Mouse (Mus musculus) gastrocnemius, adult 8-10 months (tissue): ENCODE measurements at regions not wholly inside any gene's neighbourhood (a gene's known extent, or its start where the extent isn't known, plus 50 kb on each side); places are given as distances from the start of the nearest gene placed in this dataset.
"Not testable (repeated sequence)": the region's sequence is repeated elsewhere in the genome, so short reads cannot be mapped to it uniquely, and the experiment has no call there.

Source experiments
- DNase-seq, 2 experiments: peaks; one replicate each; pipeline ENCODE4 v3.0.0; 2022; ENCODE audit warnings: low spot score in 2 of 2

DNA sequence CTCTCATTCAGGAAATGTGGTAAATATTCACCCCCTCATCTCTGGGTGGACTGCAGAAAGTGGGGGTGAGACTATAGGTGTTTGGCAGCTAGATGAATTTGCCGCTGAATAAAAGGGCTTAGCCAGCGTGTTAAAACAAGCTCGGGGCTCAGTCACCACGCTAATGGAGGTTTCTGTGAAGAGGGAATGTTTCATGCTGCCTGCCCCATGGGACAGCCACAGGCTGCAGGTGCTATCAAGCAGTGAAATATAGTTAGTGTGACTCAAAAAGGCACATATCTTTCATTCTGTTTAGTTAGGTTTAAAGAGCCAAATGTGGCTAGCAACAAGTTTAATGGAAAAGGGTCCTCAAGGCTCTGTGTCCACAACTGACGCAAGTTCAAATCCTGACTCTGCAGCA lies 121.5 kb downstream of the Zfp36l1 start:
- no peak for DNase-seq

- DNase-seq: no peak
These were observed 122.1 kb downstream of the Zfp36l1 start for GRCm38 (mm10) chr12:79990751-79991150.

DNA sequence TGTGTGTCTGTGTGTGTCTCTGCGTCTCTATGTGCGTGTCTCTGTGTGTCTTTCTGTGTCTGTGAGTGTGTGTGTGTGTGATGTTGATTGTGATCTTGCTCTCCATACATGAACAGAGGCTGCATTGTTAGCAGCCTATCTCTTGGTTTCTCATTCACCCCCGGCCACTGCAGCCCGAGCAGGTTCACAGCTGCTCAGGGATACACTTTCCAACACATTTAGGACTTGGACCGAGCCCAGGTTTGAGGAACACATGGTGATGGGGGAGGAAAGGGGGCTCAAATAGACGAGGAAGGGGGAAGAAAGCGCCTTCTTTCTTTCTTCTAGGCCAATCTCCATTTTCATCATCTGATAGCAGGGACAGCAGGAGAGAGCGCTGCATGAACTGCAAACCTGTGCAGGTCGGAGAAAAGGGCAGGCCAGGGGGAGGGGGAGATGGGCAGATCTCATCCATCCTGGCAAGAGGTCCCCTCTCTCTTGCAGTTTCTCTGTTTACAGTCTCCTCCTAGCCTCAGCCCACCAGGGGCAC lies 123.2 kb downstream of the Zfp36l1 start:
- DNase-seq: no peak

GRCm38 (mm10) chr12:79988401-79989358 lies 124.1 kb downstream of the Zfp36l1 start:
- DNase-seq: no peak

- no peak for DNase-seq
These were observed 126.4 kb downstream of the Zfp36l1 start for GRCm38 (mm10) chr12:79986241-79986976.

DNA sequence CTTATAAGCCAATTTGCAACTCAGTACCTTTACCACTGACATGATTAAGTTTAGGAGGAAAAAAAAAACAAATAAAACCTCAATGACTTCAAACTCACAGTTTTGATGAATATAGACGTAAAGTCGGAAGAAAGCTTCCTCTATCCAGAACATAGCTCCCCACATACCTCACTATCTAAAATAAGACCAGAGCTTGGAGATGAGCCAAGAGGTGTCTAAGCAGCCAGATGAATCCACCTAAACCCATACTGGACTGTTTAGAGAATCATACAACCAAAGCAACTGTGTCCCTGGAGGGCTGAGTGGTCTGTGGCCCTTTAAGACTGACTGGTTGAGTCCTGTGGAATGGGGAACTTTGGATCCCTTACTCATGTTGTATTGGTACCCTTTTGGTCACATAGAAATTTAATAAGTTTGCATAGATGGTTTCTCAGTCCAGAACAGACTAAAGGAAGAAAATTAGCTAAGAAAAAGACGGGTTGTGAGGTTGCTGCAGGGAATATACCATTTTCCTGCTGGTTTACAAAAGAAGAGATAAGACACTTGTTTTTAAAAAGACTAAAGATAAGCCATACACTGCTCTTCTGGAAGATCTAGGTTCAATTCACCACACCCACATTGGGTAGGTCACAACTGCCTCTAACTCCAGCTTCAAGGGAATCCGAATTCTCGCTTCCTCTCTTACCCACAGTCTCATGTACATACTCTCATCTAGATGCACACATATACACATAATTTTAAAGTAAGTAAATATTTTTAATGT lies 127.6 kb downstream of the Zfp36l1 start:
- no peak for DNase-seq

DNA sequence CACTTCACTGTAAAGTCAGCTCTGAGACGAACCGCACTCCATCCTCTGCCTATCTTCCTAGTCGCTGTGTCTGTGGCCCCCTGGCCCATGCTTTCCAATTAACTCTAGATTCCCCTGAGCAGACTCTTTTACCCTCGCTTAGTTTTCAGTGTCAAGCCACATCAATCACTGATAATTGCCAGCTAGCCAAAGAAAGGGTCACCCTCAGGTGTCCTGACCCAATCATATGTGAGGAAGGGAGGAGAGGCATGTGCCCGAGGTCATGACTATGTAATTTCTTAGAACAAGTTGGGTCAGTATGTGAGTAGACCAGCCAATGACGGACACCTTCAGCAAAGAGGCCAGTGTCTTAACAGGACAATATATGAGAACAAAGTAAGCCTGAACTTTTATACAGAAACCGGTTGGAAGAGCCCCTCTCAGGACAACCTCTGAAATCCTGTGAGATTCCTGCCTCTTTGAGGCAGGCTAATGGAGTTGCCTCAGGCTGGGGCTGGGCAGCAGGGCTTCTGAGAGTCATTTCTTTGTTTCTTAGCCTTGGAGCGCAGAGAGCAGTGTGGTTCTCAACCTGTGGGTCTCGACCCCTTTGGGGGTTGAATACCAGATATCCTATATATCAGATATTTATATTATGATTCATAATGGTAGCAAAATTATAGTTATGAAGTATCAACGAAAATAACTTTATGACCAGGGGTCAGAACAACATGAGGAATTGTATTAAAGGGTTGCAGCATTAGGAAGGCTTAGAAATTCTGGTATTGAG lies 128.6 kb downstream of the Zfp36l1 start:
- no peak for DNase-seq

DNA sequence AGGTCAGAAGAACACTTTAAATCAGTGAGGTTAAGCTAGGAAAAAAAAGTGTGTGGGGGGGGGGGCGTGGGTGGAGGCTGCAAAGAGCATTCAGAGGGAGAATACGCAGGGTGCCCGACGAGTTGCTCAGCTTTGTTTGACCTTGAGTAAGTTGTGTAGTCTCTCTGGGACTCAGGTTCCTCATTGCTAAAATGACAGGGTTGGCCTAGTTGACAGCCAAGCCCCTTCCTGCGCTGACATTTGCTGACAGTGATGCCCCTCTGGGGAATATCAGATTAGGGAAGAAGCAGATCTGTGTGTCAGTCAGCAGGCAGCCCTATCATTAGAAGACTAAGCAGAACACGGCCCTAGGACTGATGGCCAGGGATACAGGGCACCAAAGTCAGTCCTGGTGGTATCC lies 129.6 kb downstream of the Zfp36l1 start:
- DNase-seq: no peak

- DNase-seq: not testable (repeated sequence)
These were observed 130.3 kb downstream of the Zfp36l1 start for GRCm38 (mm10) chr12:79982497-79982896.

DNA sequence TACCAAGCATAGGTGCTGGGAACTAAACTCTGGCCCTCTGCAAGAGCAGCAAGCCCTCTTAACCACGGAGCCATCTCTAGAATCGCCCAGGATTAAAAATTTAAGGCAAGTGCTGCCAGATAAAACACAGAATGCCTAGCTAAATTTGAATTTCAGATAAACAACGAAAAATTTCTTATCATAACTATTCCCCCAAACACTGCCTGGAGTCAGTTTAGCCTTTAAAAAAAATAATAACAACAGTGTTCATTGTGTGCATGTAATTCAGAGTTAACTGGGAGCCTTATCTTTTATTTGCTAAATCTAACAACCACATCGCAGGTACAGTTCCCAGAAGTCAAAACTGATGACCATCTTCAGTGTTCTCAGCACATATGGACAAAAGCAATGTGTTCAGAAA lies 132.1 kb downstream of the Zfp36l1 start:
- no peak for DNase-seq

- DNase-seq: no peak
These were observed 135.7 kb downstream of the Zfp36l1 start for GRCm38 (mm10) chr12:79977136-79977535.

- DNase-seq: no peak
These were observed 137.2 kb downstream of the Zfp36l1 start for GRCm38 (mm10) chr12:79975466-79976239.

DNA sequence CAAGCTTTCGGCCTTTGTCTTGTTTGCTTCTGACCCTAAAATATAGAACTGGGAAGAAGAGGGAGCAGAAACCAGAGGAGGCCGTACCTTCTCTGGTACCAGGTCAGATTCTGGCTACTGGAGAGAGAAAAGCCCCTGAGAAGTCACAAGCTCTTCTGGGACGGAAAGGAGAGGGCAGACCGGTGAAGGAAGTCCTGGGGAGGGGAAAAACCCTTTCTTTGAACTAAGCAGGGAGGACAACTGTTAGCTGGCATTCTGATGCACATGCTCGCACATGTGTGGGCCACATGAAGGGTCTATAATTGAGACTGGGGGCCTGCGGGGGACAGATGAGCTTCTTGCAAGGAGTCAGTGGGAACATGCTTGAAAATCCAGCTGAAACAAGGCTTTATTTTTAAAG lies 137.8 kb downstream of the Zfp36l1 start:
- DNase-seq: no peak

- no peak for DNase-seq
These were observed 138.3 kb downstream of the Zfp36l1 start for GRCm38 (mm10) chr12:79974530-79974929.

GRCm38 (mm10) chr12:79973566-79974230 lies 139.1 kb downstream of the Zfp36l1 start:
- no peak for DNase-seq

GRCm38 (mm10) chr12:79970981-79971390 lies 141.8 kb downstream of the Zfp36l1 start:
- no peak for DNase-seq

DNA sequence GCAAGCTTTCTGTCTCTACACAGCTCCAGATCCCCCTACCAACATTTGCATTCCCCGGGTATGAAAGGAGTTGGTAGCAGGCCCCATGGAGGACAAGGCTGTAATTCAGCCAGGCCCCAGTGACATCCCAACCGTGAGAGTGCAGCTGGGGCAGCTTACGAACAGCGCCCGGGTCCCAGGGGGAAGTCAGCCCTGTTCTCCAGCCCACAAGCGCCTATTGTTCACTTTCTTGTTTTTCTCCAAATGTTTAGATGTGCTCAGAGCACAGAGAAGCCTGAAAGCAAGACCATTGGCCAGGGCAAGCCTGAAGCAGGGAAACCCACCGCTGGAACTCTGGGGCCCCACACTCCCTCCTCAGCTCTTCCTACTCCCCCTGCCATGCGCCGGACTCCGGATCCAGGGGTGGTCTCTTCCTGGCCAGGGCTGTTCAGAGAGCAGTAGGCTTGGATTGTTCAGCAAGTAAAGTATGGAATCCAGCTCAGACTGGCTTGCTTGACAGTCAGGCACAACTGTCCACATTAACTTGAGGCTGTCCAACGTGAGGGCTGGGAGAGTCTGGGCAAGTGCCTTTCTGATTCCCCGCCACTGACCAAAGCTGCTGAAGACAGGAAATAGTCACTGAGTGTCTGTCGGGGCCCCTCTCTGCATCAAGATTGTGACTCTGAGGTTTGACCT lies 142.4 kb downstream of the Zfp36l1 start:
- peak in 1 of 2 experiments; percentile 45 for DNase-seq

- DNase-seq: no peak
These were observed 143.2 kb downstream of the Zfp36l1 start for GRCm38 (mm10) chr12:79969346-79970226.
